Mouse (Mus musculus): ENCODE results near the gene 1520401A03Rik.

- no peak for TF ChIP-seq CTCF (IDR thresholded peaks at IDR 0.05; ENCODE audit: low read depth)
- TF ChIP-seq EP300 (optimal IDR thresholded peaks at IDR 0.05): no peak
These were observed 3.1 kb downstream of the 1520401A03Rik start for GRCm38 (mm10) chr17:23719455-23719854.
